Mouse (Mus musculus) neural tube, embryonic 13.5 days (tissue): ENCODE measurements around the gene Pdpk1. TPM values are rescaled to one million over a fixed set of nuclear protein-coding genes. Genes with fewer than 3 reads are reported as not detected.

Experiments used
- ATAC-seq: fragments of 200-750 bp; cut with Nextera tagmentation; 2 replicates; pipeline ENCODE4 v1.8.0; 2017; ENCODE audit warnings: low read depth, mild to moderate bottlenecking, moderate TSS enrichment, moderate library complexity
- H3K27ac ChIP-seq: fragments of 300-500 bp; sonication (generic); replicated peaks from 2 replicates; pipeline ENCODE4 v1.5.1; 2015; ENCODE audit warnings: moderate library complexity, mild to moderate bottlenecking, inconsistent platforms
- H3K27me3 ChIP-seq: fragments of 300-500 bp; sonication (generic); 2 replicates; pipeline ENCODE4 v1.6.1; 2015; ENCODE audit warnings: mild to moderate bottlenecking, inconsistent platforms
- H3K36me3 ChIP-seq: fragments of 300-500 bp; sonication (generic); 2 replicates; pipeline ENCODE4 v1.6.1; 2015; ENCODE audit warnings: mild to moderate bottlenecking, inconsistent platforms
- H3K4me1 ChIP-seq: fragments of 300-500 bp; sonication (generic); replicated peaks from 2 replicates; pipeline ENCODE4 v1.6.1; 2015; ENCODE audit warnings: inconsistent platforms
- H3K4me2 ChIP-seq: fragments of 300-500 bp; sonication (generic); 2 replicates; pipeline ENCODE4 v1.6.1; 2015; ENCODE audit warnings: inconsistent platforms, mild to moderate bottlenecking, moderate library complexity
- H3K4me3 ChIP-seq: fragments of 300-500 bp; sonication (generic); 2 replicates; pipeline ENCODE4 v1.5.1; 2015; ENCODE audit warnings: mild to moderate bottlenecking, inconsistent platforms
- H3K9ac ChIP-seq: fragments of 300-500 bp; sonication (generic); 2 replicates; pipeline ENCODE4 v1.6.1; 2015; ENCODE audit warnings: moderate library complexity, mild to moderate bottlenecking, inconsistent platforms
- H3K9me3 ChIP-seq: fragments of 300-500 bp; sonication (generic); 2 replicates; pipeline ENCODE4 v1.6.1; 2016; ENCODE audit warnings: inconsistent platforms
- WGBS: fragments of 180-500 bp; shearing (Covaris S2); methylation state at CpG from one replicate; pipeline ENCODE4 v1.1.7; 2015; 5-methylcytosine and 5-hydroxymethylcytosine counted together
- polyA plus RNA-seq: library from polyadenylated mRNA; unstranded; fragments of >200 nt; fragmentation: Nextera tagmentation; extraction: Ambion mirVana; gene quantifications from 2 replicates; pipeline ENCODE4 v1.2.1, GENCODE M21; 2015

The Pdpk1 gene
- polyA plus RNA-seq, 1 experiment from 2014 or later: 54.0 TPM

- Histone ChIP-seq H3K27ac (no peak overlapping the region; the same call in 1 of the 2 replicates), H3K4me2 (peak overlapping the region; percentile 91; the same call in 1 of the 2 replicates), H3K9me3 (no peaks in the 10 kb centered on the region), H3K36me3 (peaks cover 16% of the 10 kb centered on the region), H3K9ac (0 out of 2 replicates have a peak overlapping the region, but pooled peaks have one; percentile 17), H3K27me3 (no peaks in the 10 kb centered on the region), H3K4me1 (peaks cover 35% of the 10 kb centered on the region), H3K4me3 (no peak overlapping the region)
- no peak for ATAC-seq
- WGBS: 83% methylated on average over 5 of the region's 5 CpGs
Observed at GRCm38 (mm10) chr17:24170729-24171128, 20.0 kb upstream of the Pdpk1 start.

GRCm38 (mm10) chr17:24170125-24170524, 19.4 kb upstream of the Pdpk1 start:
- Histone ChIP-seq H3K4me2 (peak overlapping the region; percentile 91), H3K27me3 (no peaks in the 10 kb centered on the region), H3K9me3 (no peaks in the 10 kb centered on the region), H3K27ac (peak overlapping the region; percentile 99), H3K4me1 (peaks cover 41% of the 10 kb centered on the region), H3K4me3 (peak overlapping the region; percentile 96), H3K36me3 (peaks cover 22% of the 10 kb centered on the region), H3K9ac (peak overlapping the region; percentile 96)
- WGBS: 65% methylated on average over 3 of the region's 3 CpGs
- no peak for ATAC-seq

- Histone ChIP-seq H3K9ac (peak within 1 kb of the TSS; percentile 96), H3K4me2 (peak within 1 kb of the TSS; percentile 91), H3K4me1 (peaks cover 47% of the 10 kb centered on the region), H3K27me3 (no peaks in the 10 kb centered on the region), H3K9me3 (no peaks in the 10 kb centered on the region), H3K27ac (peak within 1 kb of the TSS; percentile 99), H3K4me3 (peak within 1 kb of the TSS; percentile 96), H3K36me3 (peaks cover 27% of the 10 kb centered on the region)
- ATAC-seq: peak; percentile 89
- under 1% methylated on average over 58 of the region's 58 CpGs for WGBS
Observed at GRCm38 (mm10) chr17:24169317-24170065, 18.8 kb upstream of the Pdpk1 start, which contains the start of gene Atp6v0c. TSS of gene Atp6v0c (minus strand) at chr17:24169702.

- H3K36me3 ChIP-seq: peaks cover 27% of the 10 kb centered on the region
- ATAC-seq: peak; percentile 72
- H3K27ac ChIP-seq: peak overlapping the region; percentile 99
- no peaks in the 10 kb centered on the region for H3K27me3 ChIP-seq
- peaks cover 47% of the 10 kb centered on the region for H3K4me1 ChIP-seq
- H3K4me3 ChIP-seq: peak overlapping the region; percentile 96
- peak overlapping the region; percentile 91 for H3K4me2 ChIP-seq
- H3K9me3 ChIP-seq: no peaks in the 10 kb centered on the region
- peak overlapping the region; percentile 96 for H3K9ac ChIP-seq
- WGBS: under 1% methylated on average over 40 of the region's 41 CpGs
Observed at GRCm38 (mm10) chr17:24168590-24169277, 18.0 kb upstream of the Pdpk1 start.

- WGBS: 57% methylated on average over 7 of the region's 7 CpGs
- Histone ChIP-seq H3K9ac (peak overlapping the region; percentile 96), H3K4me1 (peaks cover 48% of the 10 kb centered on the region), H3K36me3 (peaks cover 27% of the 10 kb centered on the region), H3K27me3 (no peaks in the 10 kb centered on the region), H3K27ac (peak overlapping the region; percentile 99), H3K9me3 (no peaks in the 10 kb centered on the region), H3K4me2 (peak overlapping the region; percentile 91), H3K4me3 (peak overlapping the region; percentile 96)
- no peak for ATAC-seq
Observed at GRCm38 (mm10) chr17:24167891-24168505, 17.3 kb upstream of the Pdpk1 start.

- no peaks in the 10 kb centered on the region for H3K9me3 ChIP-seq
- H3K4me3 ChIP-seq: peak overlapping the region; percentile 96
- no peak for ATAC-seq
- 90% methylated on average over 6 of the region's 6 CpGs for WGBS
- H3K4me1 ChIP-seq: peaks cover 57% of the 10 kb centered on the region
- H3K9ac ChIP-seq: peak overlapping the region; percentile 96; the same call in 1 of the 2 replicates
- H3K27me3 ChIP-seq: no peaks in the 10 kb centered on the region
- peak overlapping the region; percentile 91 for H3K4me2 ChIP-seq
- peaks cover 27% of the 10 kb centered on the region for H3K36me3 ChIP-seq
- H3K27ac ChIP-seq: no peak overlapping the region
Observed at GRCm38 (mm10) chr17:24167120-24167519, 16.4 kb upstream of the Pdpk1 start.

- no peak overlapping the region for H3K4me2 ChIP-seq
- no peak for ATAC-seq
- H3K9ac ChIP-seq: no peak overlapping the region
- H3K36me3 ChIP-seq: peaks cover 33% of the 10 kb centered on the region
- H3K27me3 ChIP-seq: no peaks in the 10 kb centered on the region
- H3K4me3 ChIP-seq: no peak overlapping the region
- no peak overlapping the region for H3K27ac ChIP-seq
- peaks cover 50% of the 10 kb centered on the region for H3K4me1 ChIP-seq
- H3K9me3 ChIP-seq: no peaks in the 10 kb centered on the region
- WGBS: 84% methylated on average over 11 of the region's 11 CpGs
Observed at GRCm38 (mm10) chr17:24164566-24165259, 14.0 kb upstream of the Pdpk1 start.

GRCm38 (mm10) chr17:24163176-24163962, 12.6 kb upstream of the Pdpk1 start, which contains the start of gene Amdhd2:
TSS of gene Amdhd2 (minus strand) at chr17:24163766.
- Histone ChIP-seq H3K27ac (peak within 1 kb of the TSS; percentile 89), H3K9me3 (no peaks in the 10 kb centered on the region), H3K4me2 (peak within 1 kb of the TSS; percentile 98), H3K27me3 (no peaks in the 10 kb centered on the region), H3K4me3 (peak within 1 kb of the TSS; percentile 82), H3K9ac (peak within 1 kb of the TSS; percentile 92), H3K4me1 (peaks cover 48% of the 10 kb centered on the region), H3K36me3 (peaks cover 35% of the 10 kb centered on the region)
- under 1% methylated on average over 47 of the region's 47 CpGs for WGBS
- ATAC-seq: peak; percentile 91

GRCm38 (mm10) chr17:24162584-24163175, 12.0 kb upstream of the Pdpk1 start:
- Histone ChIP-seq H3K4me2 (peak overlapping the region; percentile 98), H3K9ac (peak overlapping the region; percentile 92), H3K4me1 (peaks cover 41% of the 10 kb centered on the region), H3K9me3 (no peaks in the 10 kb centered on the region), H3K27ac (peak overlapping the region; percentile 89), H3K27me3 (no peaks in the 10 kb centered on the region), H3K36me3 (peaks cover 40% of the 10 kb centered on the region), H3K4me3 (peak overlapping the region; percentile 82)
- 27% methylated on average over 17 of the region's 17 CpGs for WGBS
- peak; percentile 37 for ATAC-seq

- H3K4me2 ChIP-seq: no peak overlapping the region
- H3K4me1 ChIP-seq: peaks cover 29% of the 10 kb centered on the region
- H3K27me3 ChIP-seq: no peaks in the 10 kb centered on the region
- peaks cover 40% of the 10 kb centered on the region for H3K36me3 ChIP-seq
- no peak overlapping the region for H3K27ac ChIP-seq
- H3K9me3 ChIP-seq: no peaks in the 10 kb centered on the region
- no peak for ATAC-seq
- no peak overlapping the region for H3K4me3 ChIP-seq
- no peak overlapping the region for H3K9ac ChIP-seq
- WGBS: 79% methylated on average over 5 of the region's 5 CpGs
Observed at GRCm38 (mm10) chr17:24161466-24161865, 10.7 kb upstream of the Pdpk1 start.
